Mouse (Mus musculus) myocyte (in vitro differentiated cells): Measurements from ENCODE around the gene Gm37240. TPM values are rescaled to one million over a fixed set of nuclear protein-coding genes. Genes with fewer than 3 reads are reported as not detected.
A peak's percentile ranks its signal among the peaks of the same experiment; 100 is the strongest.

ENCODE experiments used
- H3K27me3 ChIP-seq: one replicate; pipeline ENCODE4 v1.6.1; 2011; ENCODE audit not compliant: control insufficient read depth, insufficient read depth, insufficient read length
- H3K36me3 ChIP-seq: one replicate; pipeline ENCODE4 v1.6.1; 2011; ENCODE audit not compliant: control insufficient read depth, insufficient read depth
- H3K4me2 ChIP-seq: one replicate; pipeline ENCODE4 v1.6.1; 2011; ENCODE audit warnings: low read depth, control low read depth
- H3K4me3 ChIP-seq: one replicate; pipeline ENCODE4 v1.5.1; 2011; ENCODE audit warnings: mild to moderate bottlenecking, control low read depth, moderate library complexity
- H3K79me2 ChIP-seq: one replicate; pipeline ENCODE4 v1.6.1; 2011; ENCODE audit not compliant: control insufficient read depth, insufficient read depth
- H3ac ChIP-seq: one replicate; pipeline ENCODE4 v1.6.1; 2011; ENCODE audit not compliant: control insufficient read depth, insufficient read length
- CEBPB ChIP-seq: IDR thresholded peaks from 2 replicates; pipeline ENCODE4 v1.6.1; 2011; ENCODE audit warnings: mild to moderate bottlenecking, moderate library complexity; ENCODE audit not compliant: poor library complexity, insufficient read depth, severe bottlenecking
- E2F4 ChIP-seq: IDR thresholded peaks from one replicate; pipeline ENCODE4 v1.6.1; 2011; ENCODE audit warnings: mild to moderate bottlenecking, control low read depth, moderate library complexity; ENCODE audit not compliant: insufficient read depth
- MAX ChIP-seq: IDR thresholded peaks from one replicate; pipeline ENCODE4 v1.6.1; 2011; ENCODE audit warnings: low read depth, mild to moderate bottlenecking, control low read depth
- MYOD1 ChIP-seq, 3 experiments: IDR thresholded peaks; one replicate each; pipeline ENCODE4 v1.6.1; 2011; ENCODE audit warnings: control low read depth in 2 of 3, low read depth in 2 of 3, mild to moderate bottlenecking in 2 of 3, moderate library complexity in 1 of 3; ENCODE audit not compliant: insufficient read length in 2 of 3, control insufficient read depth in 1 of 3
- MYOG ChIP-seq, 3 experiments: IDR thresholded peaks; one replicate each; pipeline ENCODE4 v1.6.1; 2011; ENCODE audit warnings: control low read depth in 2 of 3, low read depth in 2 of 3, mild to moderate bottlenecking in 2 of 3; ENCODE audit not compliant: insufficient read length in 2 of 3, control insufficient read depth in 1 of 3, insufficient read depth in 1 of 3
- POLR2A ChIP-seq: IDR thresholded peaks from one replicate; pipeline ENCODE4 v1.6.1; 2011; ENCODE audit warnings: low read depth, mild to moderate bottlenecking, control low read depth, moderate library complexity; ENCODE audit not compliant: insufficient read length
- POLR2AphosphoS2 ChIP-seq: IDR thresholded peaks from one replicate; pipeline ENCODE4 v1.6.1; 2011; ENCODE audit warnings: low read depth, control low read depth; ENCODE audit not compliant: insufficient read length
- REST ChIP-seq: IDR thresholded peaks from one replicate; pipeline ENCODE4 v1.6.1; 2011; ENCODE audit warnings: mild to moderate bottlenecking, control low read depth, moderate library complexity; ENCODE audit not compliant: insufficient read depth, insufficient read length
- SRF ChIP-seq: IDR thresholded peaks from one replicate; pipeline ENCODE4 v1.6.1; 2011; ENCODE audit warnings: low read depth; ENCODE audit not compliant: control insufficient read depth, insufficient read length
- TCF12 ChIP-seq: IDR thresholded peaks from one replicate; pipeline ENCODE4 v1.6.1; 2011; ENCODE audit warnings: mild to moderate bottlenecking, control low read depth; ENCODE audit not compliant: poor library complexity, insufficient read depth, severe bottlenecking
- TCF3 ChIP-seq: IDR thresholded peaks from one replicate; pipeline ENCODE4 v1.6.1; 2011; ENCODE audit warnings: low read depth, control low read depth; ENCODE audit not compliant: insufficient read length
- USF1 ChIP-seq: IDR thresholded peaks from one replicate; pipeline ENCODE4 v1.6.1; 2011; ENCODE audit warnings: low read depth, mild to moderate bottlenecking, control low read depth, moderate library complexity
- polyA plus RNA-seq: library from polyadenylated mRNA; unstranded; fragments of >200 nt; fragmentation: generic; extraction: Trizol; gene quantifications from one replicate; pipeline ENCODE4 v1.2.1, GENCODE M21; 2012; ENCODE audit warnings: missing spikeins

Gm37240 gene
- polyA plus RNA-seq, 1 experiment: 8.7 TPM

GRCm38 (mm10) chr3:85015667-85016066 lies 871.7 kb downstream of the Gm37240 start:
- no peak overlapping the region for H3K4me3 ChIP-seq
- no peaks in the 10 kb centered on the region for H3K79me2 ChIP-seq
- TF ChIP-seq USF1: no peak
- no peak for TF ChIP-seq MYOD1 (IDR thresholded peaks at IDR 0.05; ENCODE audit: control insufficient read depth in 1 of 3, insufficient read length in 2 of 3, low read depth in 2 of 3)
- no peak for TF ChIP-seq MYOG (IDR thresholded peaks at IDR 0.05; ENCODE audit: control insufficient read depth in 1 of 3, insufficient read depth in 1 of 3, insufficient read length in 2 of 3, low read depth in 2 of 3)
- TF ChIP-seq POLR2A: no peak
- no peak for TF ChIP-seq MAX
- TF ChIP-seq SRF: no peak
- no peak for TF ChIP-seq TCF12
- TF ChIP-seq E2F4: no peak
- TF ChIP-seq TCF3: no peak
- TF ChIP-seq CEBPB: no peak
- TF ChIP-seq REST: no peak
- no peak for TF ChIP-seq POLR2AphosphoS2
- H3K27me3 ChIP-seq: no peaks in the 10 kb centered on the region
- H3ac ChIP-seq: no peak overlapping the region
- H3K4me2 ChIP-seq: no peak overlapping the region
- H3K36me3 ChIP-seq: no peaks in the 10 kb centered on the region

GRCm38 (mm10) chr3:85012889-85013288 lies 874.4 kb downstream of the Gm37240 start:
- no peaks in the 10 kb centered on the region for H3K27me3 ChIP-seq
- H3ac ChIP-seq: no peak overlapping the region
- no peaks in the 10 kb centered on the region for H3K79me2 ChIP-seq

GRCm38 (mm10) chr3:85005257-85005656 lies 882.1 kb downstream of the Gm37240 start:
- Histone ChIP-seq H3K4me3 (no peak overlapping the region), H3K79me2 (no peaks in the 10 kb centered on the region), H3K36me3 (no peaks in the 10 kb centered on the region), H3ac (no peak overlapping the region), H3K4me2 (no peak overlapping the region), H3K27me3 (no peaks in the 10 kb centered on the region)
- TF ChIP-seq MYOG (IDR thresholded peaks at IDR 0.05; ENCODE audit: control insufficient read depth in 1 of 3, insufficient read depth in 1 of 3, insufficient read length in 2 of 3, low read depth in 2 of 3): no peak

More at GRCm38 (mm10) chr3:85012889-85013288, 874.4 kb downstream of the Gm37240 start:
- TF ChIP-seq MYOG (IDR thresholded peaks at IDR 0.05; ENCODE audit: control insufficient read depth in 1 of 3, insufficient read depth in 1 of 3, insufficient read length in 2 of 3, low read depth in 2 of 3) (no peak), POLR2A (no peak), TCF3 (no peak), TCF12 (no peak), USF1 (no peak), SRF (no peak), MYOD1 (IDR thresholded peaks at IDR 0.05; ENCODE audit: control insufficient read depth in 1 of 3, insufficient read length in 2 of 3, low read depth in 2 of 3) (no peak), E2F4 (no peak), CEBPB (no peak), REST (no peak), MAX (no peak), POLR2AphosphoS2 (no peak)
- H3K36me3 ChIP-seq: no peaks in the 10 kb centered on the region
- no peak overlapping the region for H3K4me2 ChIP-seq
- no peak overlapping the region for H3K4me3 ChIP-seq

GRCm38 (mm10) chr3:84988880-84989279 lies 898.4 kb downstream of the Gm37240 start:
- TF ChIP-seq TCF3: no peak
- no peak for TF ChIP-seq SRF
- TF ChIP-seq MYOG (IDR thresholded peaks at IDR 0.05; ENCODE audit: control insufficient read depth in 1 of 3, insufficient read depth in 1 of 3, insufficient read length in 2 of 3, low read depth in 2 of 3): peak in 2 of 3 experiments; percentile 23 to 82
- no peak for TF ChIP-seq CEBPB
- no peak for TF ChIP-seq USF1
- no peak for TF ChIP-seq REST
- TF ChIP-seq MAX: no peak
- no peak for TF ChIP-seq POLR2AphosphoS2
- no peak for TF ChIP-seq POLR2A
- peak in 2 of 3 experiments; percentile 38 to 68 for TF ChIP-seq MYOD1 (IDR thresholded peaks at IDR 0.05; ENCODE audit: control insufficient read depth in 1 of 3, insufficient read length in 2 of 3, low read depth in 2 of 3)
- no peak for TF ChIP-seq TCF12
- TF ChIP-seq E2F4: no peak
- H3K36me3 ChIP-seq: no peaks in the 10 kb centered on the region
- H3K27me3 ChIP-seq: no peaks in the 10 kb centered on the region
- H3K79me2 ChIP-seq: no peaks in the 10 kb centered on the region
- H3K4me3 ChIP-seq: no peak overlapping the region
- H3K4me2 ChIP-seq: peak overlapping the region; percentile 38
- no peak overlapping the region for H3ac ChIP-seq

- TF ChIP-seq POLR2A (no peak), USF1 (no peak), REST (no peak), SRF (no peak), MYOG (IDR thresholded peaks at IDR 0.05; ENCODE audit: control insufficient read depth in 1 of 3, insufficient read depth in 1 of 3, insufficient read length in 2 of 3, low read depth in 2 of 3) (no peak), MYOD1 (IDR thresholded peaks at IDR 0.05; ENCODE audit: control insufficient read depth in 1 of 3, insufficient read length in 2 of 3, low read depth in 2 of 3) (no peak), E2F4 (no peak), MAX (no peak), POLR2AphosphoS2 (no peak), TCF3 (no peak), CEBPB (no peak), TCF12 (no peak)
- no peak overlapping the region for H3K4me2 ChIP-seq
- H3ac ChIP-seq: no peak overlapping the region
- H3K4me3 ChIP-seq: no peak overlapping the region
- H3K36me3 ChIP-seq: no peaks in the 10 kb centered on the region
- no peaks in the 10 kb centered on the region for H3K27me3 ChIP-seq
- no peaks in the 10 kb centered on the region for H3K79me2 ChIP-seq
Measured at GRCm38 (mm10) chr3:84985121-84985625, 902.1 kb downstream of the Gm37240 start.
